Mouse (Mus musculus): Measurements from ENCODE around the gene Acaa1a. TPM values are rescaled to one million over a fixed set of nuclear protein-coding genes. Genes with fewer than 3 reads are reported as not detected.

Gene Acaa1a
- total RNA-seq (2021), result 10 to 100 TPM; 42.0 to 44.0 TPM
- long read RNA-seq, experiment 1, transcript Acaa1a-201 (12 exons, 1,762 nt), result major isoform, 87 of 125 reads
- long read RNA-seq, experiment 1, partial matches to known transcripts, result 15 of 125 reads
- long read RNA-seq, experiment 1, other reads (novel, unspliced or antisense), result 23 of 125 reads
- long read RNA-seq, experiment 2, transcript Acaa1a-201 (12 exons, 1,762 nt), result major isoform, 99 of 134 reads
- long read RNA-seq, experiment 2, partial matches to known transcripts, result 3 of 134 reads
- long read RNA-seq, experiment 2, other reads (novel, unspliced or antisense), result 32 of 134 reads

DNA sequence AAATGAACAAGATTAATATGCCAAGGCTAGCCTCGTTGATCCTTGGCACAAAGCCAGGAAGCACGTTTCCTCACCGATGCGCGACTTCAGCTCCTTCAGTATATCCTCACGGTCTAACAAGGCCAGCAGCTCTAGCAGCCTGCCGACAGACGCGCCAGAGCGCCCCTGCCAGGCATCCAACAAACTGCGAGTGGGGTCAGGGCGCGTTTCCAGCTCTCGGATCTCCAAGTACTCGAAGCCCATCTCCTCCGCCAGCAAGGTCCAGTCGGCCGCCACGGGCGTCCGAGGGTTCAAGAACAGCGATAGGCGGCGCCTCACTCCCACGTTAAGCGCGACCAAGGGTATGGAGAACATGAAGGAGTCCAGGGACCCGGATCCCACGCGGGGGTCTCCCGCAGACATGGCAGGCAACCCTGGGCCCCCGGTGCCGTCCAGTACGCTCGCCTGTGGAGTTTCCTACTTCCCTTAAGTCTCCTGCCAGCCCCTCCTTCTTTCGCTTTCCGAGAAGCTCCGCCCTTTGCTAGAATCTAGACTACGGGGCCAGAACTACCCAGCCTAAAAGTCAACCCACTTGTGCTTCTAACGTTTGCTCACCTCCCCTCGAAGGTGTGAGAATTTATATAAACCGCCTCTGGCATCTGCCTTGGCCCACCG is at the start of gene Acaa1a:
TSS of gene Acaa1a (plus strand) at position 119 of the 654 bp plus-strand sequence.
- DNase-seq, result peak; percentile 67

DNA sequence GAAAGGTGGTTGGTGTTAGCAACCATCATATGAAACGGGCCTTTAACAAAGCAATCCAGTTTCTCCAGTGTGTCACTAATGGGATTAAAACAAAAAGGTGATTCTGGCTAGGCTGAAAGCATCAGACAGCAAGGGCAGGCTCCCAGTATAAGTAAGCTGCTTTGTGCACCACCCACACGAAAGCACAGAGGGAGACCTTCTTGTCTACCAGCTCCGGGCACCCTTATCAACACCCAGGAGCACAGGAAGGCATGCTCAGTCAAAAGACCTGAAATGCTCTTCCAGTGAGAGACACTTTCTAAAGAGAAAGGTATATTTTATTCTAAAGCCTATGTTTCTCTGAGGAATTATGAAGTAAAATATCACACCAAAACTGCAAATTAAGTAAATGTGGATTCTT is 48.7 kb upstream of the Acaa1a start:
- DNase-seq, result no peak

DNA sequence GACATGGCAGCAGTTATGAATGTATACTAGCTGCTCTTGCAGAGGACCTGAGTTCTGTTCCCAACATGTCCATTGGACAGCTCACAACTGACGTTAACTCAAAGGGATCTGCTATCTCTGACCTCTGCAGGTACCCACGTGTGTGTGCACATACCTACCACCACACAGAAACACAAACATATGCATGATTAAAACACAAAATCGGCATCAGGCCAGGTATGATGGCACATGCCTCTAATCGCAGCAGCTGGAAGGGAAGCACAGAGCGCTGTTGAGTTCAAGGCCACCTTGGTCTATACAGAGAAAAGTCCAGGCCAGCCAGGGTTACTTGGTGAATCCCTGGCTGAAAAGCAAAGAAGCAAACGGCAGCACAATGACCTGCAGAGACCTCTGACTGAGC is 41.8 kb upstream of the Acaa1a start:
- no peak for DNase-seq

DNA sequence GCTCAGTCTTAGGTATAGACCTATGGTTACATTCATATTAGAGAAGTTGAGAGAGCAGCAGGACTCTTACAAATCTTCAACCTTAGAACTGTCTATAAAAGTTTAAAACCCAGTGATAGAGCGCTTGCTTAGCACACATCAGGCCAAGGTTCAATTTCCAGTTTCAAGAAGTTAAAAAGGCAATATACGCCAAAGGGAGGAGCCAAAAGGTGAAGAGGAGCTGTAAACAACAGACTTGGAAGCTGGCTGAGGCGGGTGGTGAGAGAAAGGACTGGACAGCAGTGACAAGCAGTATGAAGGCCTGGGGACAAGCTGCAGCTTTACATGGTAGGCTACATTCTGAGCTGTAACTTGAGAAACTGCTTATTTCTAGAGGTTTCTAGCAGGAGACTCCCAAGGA is 40.9 kb upstream of the Acaa1a start:
- DNase-seq, result no peak

DNA sequence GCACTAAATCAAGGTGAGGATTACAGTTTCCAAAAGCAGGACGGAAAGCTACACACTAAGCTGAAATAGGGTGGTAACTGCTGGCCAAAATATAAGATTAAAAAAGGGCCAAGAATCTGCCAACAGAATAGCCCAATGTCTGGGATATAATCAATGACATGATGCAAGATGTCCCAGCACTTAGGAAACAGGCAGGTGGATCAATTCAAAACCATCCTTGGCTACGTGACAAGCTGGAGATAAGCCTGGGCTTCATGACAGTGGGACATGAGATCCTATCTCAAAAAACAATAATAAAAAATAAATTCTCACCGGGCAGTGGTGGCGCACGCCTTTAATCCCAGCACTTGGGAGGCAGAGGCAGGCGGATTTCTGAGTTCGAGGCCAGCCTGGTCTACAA is 33.6 kb upstream of the Acaa1a start:
- DNase-seq, result no peak

DNA sequence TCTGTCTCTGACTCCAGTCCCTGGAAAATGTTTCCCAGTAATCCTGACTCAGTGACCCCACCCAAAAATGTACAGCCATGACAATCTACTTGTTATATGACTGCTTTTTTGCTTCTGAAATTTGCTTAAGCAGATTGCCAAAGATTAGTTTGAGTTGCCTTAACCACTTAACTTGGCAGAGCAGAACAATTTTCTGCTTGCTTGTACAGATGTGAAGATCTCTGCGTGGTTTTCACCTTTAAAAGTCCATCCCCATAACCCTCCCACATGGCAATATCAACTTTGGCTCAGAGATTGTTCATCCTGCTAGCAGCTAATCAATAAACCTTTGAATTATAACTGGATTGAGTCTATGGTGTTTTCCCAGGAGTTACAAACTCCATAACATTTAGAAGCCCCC is 30.4 kb upstream of the Acaa1a start:
- DNase-seq, result no peak

DNA sequence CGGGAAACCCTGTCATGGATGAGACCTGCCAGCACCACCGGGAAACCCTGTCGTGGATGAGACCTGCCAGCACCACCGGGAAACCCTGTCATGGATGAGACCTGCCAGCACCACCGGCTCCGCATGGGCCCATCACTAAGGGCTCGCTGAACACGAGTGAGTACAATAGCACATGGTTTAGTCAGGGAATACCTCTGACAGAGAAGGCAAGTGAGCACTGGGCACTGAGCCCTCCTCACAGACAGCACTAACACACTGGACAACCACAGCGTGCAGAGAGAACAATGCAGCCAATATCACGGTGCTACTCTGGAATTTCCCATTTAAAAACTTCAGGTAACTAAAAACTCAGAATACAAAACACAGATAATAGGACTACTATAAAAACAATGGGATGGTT is 26.4 kb upstream of the Acaa1a start:
- no peak for DNase-seq

DNA sequence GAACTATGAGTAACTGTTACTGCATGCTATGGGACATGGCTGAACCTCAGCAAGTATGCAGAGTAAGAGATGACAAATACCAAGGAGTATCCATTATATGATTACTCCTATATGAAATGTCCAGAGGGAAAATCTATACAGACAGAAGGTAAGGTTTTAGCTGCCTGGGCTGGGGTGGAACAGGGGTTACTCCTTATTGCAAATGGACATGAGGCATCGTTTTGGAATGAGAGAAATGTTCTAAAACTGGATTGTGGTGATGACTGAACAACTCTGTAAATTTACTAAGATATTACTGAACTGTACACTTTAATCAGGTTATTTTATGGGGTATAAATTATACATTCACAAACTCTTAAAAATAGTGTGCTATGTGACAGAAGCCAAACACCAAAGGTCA is 20.6 kb upstream of the Acaa1a start:
- DNase-seq, result no peak

DNA sequence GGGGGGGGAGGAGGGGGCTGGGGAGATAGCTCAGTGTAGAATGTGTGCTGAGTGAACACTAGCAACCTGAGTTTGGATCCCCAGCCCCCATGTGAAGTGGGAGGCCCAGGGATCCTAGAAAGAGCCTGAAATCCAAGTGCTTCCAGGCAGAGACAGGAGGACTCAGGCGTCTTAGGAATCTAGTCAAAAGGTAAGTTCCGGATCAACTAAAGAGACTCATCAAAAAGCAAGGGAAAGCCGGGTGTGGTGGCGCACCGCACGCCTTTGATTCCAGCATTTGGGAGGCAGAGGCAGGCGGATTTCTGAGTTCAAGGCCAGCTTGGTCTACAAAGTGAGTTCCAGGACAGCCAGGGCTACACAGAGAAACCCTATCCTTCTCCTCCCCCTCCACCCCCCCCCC is 19.0 kb upstream of the Acaa1a start:
- no peak for DNase-seq

DNA sequence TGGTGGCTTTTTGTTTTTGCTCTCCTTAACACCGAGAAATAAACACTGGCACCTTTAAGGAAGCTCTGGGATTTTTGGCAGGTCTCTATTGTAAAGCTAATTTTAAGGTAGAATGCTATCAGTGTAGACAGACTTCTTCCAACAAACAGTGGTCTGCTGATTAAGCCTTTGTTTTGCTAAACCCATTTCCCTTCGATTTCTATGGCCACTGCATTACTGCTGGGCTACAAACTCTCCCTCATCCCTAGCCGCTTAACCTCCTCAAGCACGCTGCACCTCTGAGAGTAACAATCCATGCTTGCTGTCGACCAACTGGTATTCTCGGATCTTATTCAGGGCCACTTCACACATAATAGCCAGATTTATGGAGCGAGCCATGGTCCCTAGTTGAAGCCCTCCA is 18.5 kb upstream of the Acaa1a start:
- DNase-seq, result no peak

DNA sequence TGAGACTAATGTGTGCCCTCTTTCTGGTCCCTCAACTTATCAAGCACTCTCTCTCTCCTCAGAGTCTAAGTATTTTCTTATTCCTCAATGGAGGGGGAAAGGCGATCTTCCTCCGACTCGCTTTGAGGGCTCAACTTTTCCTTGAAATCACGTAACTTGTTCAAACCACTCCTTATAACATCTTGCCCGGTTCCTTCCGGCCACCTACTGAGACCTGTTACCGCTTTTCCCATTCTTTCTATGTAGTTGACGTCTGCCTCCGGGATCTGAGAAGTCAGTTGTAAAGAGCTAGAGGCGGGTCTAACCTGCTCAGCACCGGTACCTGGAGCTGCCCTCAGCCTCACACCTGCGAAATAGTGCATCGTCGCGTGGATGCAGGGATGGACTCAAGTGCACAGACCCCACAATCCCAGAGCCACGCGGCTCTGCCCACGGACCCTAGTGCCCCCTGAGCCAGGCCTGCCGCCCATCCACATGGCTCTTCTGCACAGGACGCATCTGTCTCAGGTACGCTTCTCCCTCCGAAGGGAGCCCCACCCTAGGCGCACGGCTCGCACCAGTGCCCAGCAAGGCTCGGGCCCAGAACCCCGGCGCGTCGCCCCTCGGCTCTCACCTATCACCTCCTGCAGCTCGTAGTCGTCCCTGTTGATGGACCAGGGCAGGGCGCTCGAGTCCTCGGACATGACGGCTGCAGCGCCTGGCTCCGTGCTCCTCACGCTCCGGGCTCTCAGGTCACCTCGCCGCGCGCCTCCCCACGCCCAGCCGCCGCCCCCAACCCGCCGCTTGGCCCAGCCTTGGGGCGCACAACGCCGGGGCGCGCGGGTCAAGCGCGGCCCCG is 17.9 kb upstream of the Acaa1a start:
- no peak for DNase-seq

DNA sequence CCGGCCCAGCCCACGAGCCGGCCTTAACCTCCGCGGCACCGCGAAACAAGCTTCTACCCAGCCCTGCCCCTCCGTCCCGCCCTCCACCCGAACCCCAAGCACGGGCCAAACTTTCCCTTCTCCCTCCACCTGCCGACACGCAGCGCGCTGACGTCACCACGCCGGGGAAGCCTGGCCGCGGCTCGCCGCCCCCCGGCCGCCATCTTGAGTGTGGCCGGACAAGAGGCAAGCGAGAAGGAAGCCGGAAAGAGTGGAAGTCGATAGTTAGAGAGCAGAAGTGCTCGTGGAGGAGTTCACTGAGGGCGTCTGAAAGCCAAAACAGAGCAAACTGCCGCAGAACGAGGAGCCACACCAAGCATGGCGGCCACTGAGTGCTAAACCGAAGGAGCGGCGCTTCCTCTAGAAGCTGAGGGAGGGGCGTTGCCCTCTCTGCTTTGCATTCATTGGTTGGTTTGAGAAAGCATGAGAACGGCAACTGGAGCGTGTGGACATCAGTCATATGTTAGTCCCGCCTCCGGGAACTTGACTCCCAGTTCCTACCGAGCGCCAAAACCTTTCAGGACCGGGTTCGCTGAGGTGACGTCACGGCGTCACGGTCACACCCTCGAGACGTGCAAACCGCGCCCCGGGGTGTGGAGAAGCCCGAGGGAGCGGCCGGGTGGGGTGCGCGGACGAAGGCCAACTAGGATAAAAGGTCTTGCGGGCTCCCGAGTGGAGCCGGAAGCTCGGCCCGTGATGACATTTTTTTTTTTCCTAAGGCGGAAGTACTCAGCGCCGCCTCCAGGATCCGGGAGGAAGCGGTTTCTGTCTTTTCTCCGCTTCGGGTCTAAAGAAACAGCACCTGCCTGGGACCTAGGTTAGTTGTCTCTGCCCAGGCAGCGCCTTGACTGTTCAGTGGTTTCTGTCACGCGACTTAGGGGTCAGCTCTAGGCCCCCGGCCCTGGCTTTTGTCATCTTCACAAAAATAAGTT is 16.9 kb upstream of the Acaa1a start, which contains the start of gene Oxsr1:
TSS of gene Oxsr1 (minus strand) at position 139 of the 971 bp plus-strand sequence.
- peak; percentile 94 for DNase-seq

DNA sequence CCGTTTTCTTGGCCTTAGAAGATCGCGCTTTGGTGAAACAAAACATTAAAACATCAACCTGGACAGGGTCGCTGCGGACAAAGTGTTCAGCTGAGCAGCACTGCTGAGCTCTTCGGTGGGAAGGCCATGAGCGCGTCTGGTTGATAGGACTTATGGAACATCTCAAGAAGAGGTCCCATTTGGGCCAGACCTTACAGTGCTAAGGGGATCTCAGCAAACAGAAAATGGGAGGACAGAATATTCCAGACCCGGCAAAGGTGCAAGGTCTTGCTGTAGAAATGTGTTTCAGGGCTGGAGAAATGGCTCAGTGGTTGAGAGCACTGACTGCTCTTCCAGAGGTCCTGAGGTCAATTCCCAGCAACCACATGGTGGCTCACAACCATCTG is 16.2 kb upstream of the Acaa1a start:
- no peak for DNase-seq

DNA sequence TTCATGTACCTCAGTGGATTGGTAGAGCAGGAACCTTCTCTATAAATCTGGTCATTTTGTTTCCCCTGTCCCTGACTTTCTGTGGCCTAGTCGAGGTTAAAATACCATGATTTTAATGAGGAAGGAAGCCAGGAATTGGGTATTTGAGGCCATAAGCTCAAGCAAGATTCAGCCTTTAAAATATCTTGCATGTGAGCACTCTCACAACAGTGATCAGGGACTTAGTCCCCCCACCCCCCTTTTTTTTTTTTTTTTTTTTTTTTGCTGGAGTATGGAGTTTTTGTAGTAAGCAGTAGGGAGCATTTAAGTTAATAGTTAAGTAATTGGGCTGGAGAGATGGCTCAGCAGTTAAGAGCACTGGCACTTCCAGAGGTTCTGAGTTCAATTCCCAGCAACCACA is 15.3 kb upstream of the Acaa1a start:
- no peak for DNase-seq

DNA sequence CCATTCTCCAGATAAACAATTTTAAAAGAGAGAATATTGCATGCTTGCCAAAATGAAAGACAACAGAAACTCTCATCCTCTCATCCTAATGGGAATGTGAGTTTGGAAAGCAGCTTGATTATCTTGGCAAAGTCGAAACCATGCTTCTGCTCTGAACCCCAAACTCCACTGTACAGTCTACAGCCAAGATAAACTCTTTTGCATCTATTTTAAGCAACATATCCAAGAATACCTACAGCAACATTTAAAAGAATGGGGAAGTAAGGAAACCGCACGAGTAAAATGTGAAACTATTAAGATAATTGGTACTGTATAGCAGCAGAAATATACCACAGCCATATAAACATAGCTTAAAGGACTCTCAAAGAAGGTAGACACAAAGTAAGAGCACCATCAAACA is 11.0 kb upstream of the Acaa1a start:
- no peak for DNase-seq

DNA sequence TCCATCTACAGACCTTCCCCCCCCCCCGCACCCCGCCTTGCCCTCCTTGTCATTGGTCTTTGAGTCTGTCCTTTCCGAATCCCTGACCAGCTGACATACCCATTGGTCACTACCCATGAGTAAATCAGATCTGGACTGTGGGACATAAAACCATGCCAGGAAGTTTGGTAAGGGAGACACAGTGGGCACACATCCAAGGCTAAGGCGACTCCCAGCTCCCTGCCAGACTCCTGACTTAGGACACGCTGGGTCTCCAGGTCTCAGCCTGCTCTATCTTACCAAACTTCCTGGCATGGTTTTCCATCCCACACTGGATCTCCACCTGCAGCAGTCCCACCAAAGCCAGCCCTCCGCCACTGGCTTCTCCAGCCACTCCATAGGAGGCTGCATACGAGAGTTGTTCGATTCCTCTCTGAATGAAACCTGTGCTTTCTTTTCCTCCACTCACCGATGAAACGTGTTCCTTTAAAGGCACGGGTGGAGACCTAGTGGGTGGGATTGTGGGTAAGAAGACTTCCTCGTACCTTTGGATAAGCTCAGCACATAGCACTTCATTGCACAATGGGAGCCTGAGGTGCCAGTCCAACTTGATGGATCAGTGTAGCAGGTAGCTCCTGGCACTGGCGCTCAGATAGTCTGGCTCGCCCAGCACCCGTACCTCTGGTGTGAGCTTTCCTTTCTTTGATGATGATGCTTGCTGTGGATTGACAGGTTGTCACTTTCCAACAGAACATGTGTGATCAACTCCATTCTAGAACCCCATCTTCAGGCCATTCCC is 9.1 kb upstream of the Acaa1a start:
- no peak for DNase-seq

DNA sequence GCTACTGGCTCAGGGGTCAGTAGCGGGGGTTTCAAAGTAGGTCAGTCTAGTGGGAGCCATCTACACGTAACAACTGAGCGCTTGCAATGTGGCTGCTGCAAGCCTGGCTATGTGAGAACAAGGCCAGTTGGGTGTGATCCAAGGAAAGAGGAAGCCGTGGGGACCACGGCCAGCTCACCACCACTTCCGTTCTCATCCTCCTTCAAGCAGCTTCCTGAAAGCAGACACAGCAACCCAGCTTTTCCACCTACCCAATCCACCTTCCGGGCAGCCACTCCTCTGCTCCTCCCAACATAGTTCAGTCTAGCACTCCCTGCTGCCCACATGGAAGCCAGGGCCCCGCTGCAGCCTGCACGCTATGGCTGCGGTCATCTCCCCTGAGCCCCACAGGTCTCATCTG is 5.2 kb upstream of the Acaa1a start:
- DNase-seq, result peak; percentile 47

DNA sequence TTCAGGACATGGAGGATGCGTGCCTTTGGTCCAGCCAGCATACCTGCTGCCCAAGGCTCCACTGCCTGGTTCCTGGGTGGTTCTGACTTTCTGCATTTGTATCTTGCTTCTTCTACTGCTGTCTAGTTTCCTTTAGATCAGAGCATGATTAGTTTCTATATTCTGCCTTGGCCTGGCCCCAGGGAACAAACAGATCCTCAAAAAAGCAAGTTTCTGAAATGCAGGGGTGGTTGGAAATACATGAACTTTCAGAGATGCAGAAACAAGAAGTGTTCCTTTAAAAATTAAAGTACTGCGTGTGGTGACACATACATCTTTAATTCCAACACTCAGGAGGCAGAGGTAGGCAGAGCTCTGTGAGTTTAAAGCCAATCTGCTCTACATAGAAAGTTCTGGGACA is 4.6 kb upstream of the Acaa1a start:
- no peak for DNase-seq

DNA sequence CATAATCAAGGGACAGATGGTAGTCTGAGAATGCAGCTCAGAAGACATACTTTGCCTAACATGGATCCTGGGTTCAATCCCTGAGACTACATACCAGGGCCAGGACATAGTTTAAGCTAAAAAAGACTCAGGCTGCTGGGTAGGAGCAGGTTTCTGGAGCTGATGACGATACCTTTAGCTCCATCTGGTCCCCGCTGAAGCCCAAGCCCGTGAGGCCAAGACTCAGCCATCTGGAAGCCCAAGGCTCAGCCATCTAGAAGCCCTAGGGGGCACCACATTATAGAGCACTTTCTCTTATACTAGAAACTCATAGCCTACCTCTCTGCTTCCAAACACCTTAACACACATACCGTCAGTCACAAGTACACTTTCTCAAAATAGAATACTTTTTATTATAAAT is 3.9 kb upstream of the Acaa1a start:
- DNase-seq, result no peak

DNA sequence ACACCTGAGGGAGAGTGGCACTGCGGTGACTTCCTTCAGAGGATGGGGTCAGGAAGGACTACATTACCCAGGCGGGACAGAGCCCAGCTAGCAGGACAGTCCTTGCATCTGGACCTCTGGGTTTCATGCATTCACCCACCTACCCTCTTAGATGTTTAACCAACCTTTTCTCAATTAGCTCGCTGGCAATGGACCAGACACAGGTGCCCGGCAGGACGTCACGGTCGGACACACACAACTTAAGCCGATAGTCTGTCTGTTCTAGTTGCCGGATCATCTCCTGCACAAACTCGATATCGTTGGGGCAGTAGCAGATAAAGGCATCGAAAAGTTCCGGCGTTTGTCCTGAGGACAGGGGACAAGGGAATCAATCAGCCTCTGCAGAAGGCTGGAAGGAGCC is 1.6 kb upstream of the Acaa1a start:
- no peak for DNase-seq

DNA sequence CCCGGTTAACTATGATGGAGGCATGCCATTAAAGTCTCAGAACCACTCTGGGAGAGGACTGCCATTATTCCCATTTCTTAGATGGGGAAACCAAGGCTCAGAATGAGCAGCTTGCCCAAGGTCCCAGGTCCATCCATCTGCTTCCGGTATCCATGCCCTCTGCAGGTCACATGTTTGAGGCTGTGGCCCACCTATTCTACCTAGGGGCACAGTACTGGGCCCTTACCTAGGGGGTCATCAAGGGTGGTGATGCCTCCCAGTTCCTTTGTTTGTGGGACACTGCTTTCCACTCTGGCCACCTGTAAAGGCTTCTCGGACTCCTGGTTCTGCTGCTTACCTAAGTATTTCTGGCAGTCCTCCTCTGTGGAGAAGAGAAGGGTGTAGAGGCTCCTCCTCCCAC is 1.1 kb upstream of the Acaa1a start:
- DNase-seq, result no peak
